Mouse (Mus musculus) hindbrain, embryonic 11.5 days (tissue): ENCODE measurements around the gene Fads1. TPM values are rescaled to one million over a fixed set of nuclear protein-coding genes. Genes with fewer than 3 reads are reported as not detected.

Source experiments
- ATAC-seq: fragments of 200-750 bp; cut with Nextera tagmentation; 2 replicates; pipeline ENCODE4 v1.8.0; 2017; ENCODE audit warnings: mild to moderate bottlenecking, moderate TSS enrichment, moderate library complexity; ENCODE audit not compliant: low FRiP score
- DNase-seq: peaks from one replicate; pipeline ENCODE4 v3.0.0-alpha.2; 2015; ENCODE audit warnings: low spot score
- H3K27ac ChIP-seq: fragments of 300-500 bp; sonication (generic); 2 replicates; pipeline ENCODE4 v1.5.1; 2014; ENCODE audit warnings: mild to moderate bottlenecking, low read depth, low read length
- H3K27me3 ChIP-seq: fragments of 300-500 bp; sonication (generic); 2 replicates; pipeline ENCODE4 v1.6.1; 2014; ENCODE audit warnings: mild to moderate bottlenecking, low read length, moderate library complexity, mixed read lengths; ENCODE audit not compliant: control insufficient read depth, insufficient read depth
- H3K36me3 ChIP-seq: fragments of 300-500 bp; sonication (generic); 2 replicates; pipeline ENCODE4 v1.6.1; 2014; ENCODE audit warnings: mild to moderate bottlenecking, low read length, moderate library complexity, mixed read lengths; ENCODE audit not compliant: control insufficient read depth, insufficient read depth
- H3K4me1 ChIP-seq: fragments of 300-500 bp; sonication (generic); replicated peaks from 2 replicates; pipeline ENCODE4 v1.6.1; 2014; ENCODE audit warnings: low read length, mixed read lengths; ENCODE audit not compliant: control insufficient read depth, insufficient read depth
- H3K4me2 ChIP-seq: fragments of 300-500 bp; sonication (generic); replicated peaks from 2 replicates; pipeline ENCODE4 v1.6.1; 2014; ENCODE audit warnings: mild to moderate bottlenecking, low read depth, low read length
- H3K4me3 ChIP-seq: fragments of 300-500 bp; sonication (generic); 2 replicates; pipeline ENCODE4 v1.5.1; 2014; ENCODE audit warnings: low read depth, low read length
- H3K9ac ChIP-seq: fragments of 300-500 bp; sonication (generic); 2 replicates; pipeline ENCODE4 v1.6.1; 2014; ENCODE audit warnings: low read depth, low read length
- H3K9me3 ChIP-seq: fragments of 300-500 bp; sonication (generic); 2 replicates; pipeline ENCODE4 v1.6.1; 2016; ENCODE audit warnings: low read length; ENCODE audit not compliant: control insufficient read depth
- WGBS: fragments of 180-500 bp; shearing (Covaris S2); extraction: QIAGEN DNeasy Blood & Tissue Kit; methylation state at CpG from one replicate; pipeline ENCODE4 v1.1.7; 2014; 5-methylcytosine and 5-hydroxymethylcytosine counted together
- polyA plus RNA-seq: library from polyadenylated mRNA; unstranded; fragments of >200 nt; fragmentation: Nextera tagmentation; extraction: Ambion mirVana; gene quantifications from 2 replicates; pipeline ENCODE4 v1.2.1, GENCODE M21; 2014

Fads1 gene
- polyA plus RNA-seq, 1 experiment from 2014 or later = 139 TPM

GRCm38 (mm10) chr19:10183299-10183983 lies 753 bp downstream of the Fads1 start:
- Histone ChIP-seq H3K4me2 (peak overlapping the region; percentile 86), H3K27me3 (no peaks in the 10 kb centered on the region), H3K27ac (peak overlapping the region; percentile 97), H3K36me3 (peaks cover 18% of the 10 kb centered on the region; the same call in 1 of the 2 replicates), H3K9ac (peak overlapping the region; percentile 97), H3K4me1 (0 out of 2 replicates have a peak, but pooled peaks cover 7% of the 10 kb centered on the region), H3K9me3 (no peaks in the 10 kb centered on the region), H3K4me3 (peak overlapping the region; percentile 94)
- DNase-seq = peak; percentile 76
- 1% methylated on average over 35 of the region's 35 CpGs for WGBS
- ATAC-seq = peak; percentile 74

GRCm38 (mm10) chr19:10184096-10184495 lies 1.4 kb downstream of the Fads1 start:
- peak overlapping the region; percentile 97 for H3K9ac ChIP-seq
- WGBS = 13% methylated on average over 12 of the region's 12 CpGs
- peak overlapping the region; percentile 86 for H3K4me2 ChIP-seq
- peak overlapping the region; percentile 97; the same call in 1 of the 2 replicates for H3K27ac ChIP-seq
- H3K9me3 ChIP-seq = no peaks in the 10 kb centered on the region
- H3K4me3 ChIP-seq = peak overlapping the region; percentile 94
- peaks cover 22% of the 10 kb centered on the region for H3K36me3 ChIP-seq
- DNase-seq = peak; percentile 51
- 0 out of 2 replicates have a peak, but pooled peaks have one; percentile 7 for ATAC-seq
- no peaks in the 10 kb centered on the region for H3K27me3 ChIP-seq
- H3K4me1 ChIP-seq = 0 out of 2 replicates have a peak, but pooled peaks cover 7% of the 10 kb centered on the region

GRCm38 (mm10) chr19:10185876-10186275 lies 3.2 kb downstream of the Fads1 start:
- 95% methylated on average over 3 of the region's 3 CpGs for WGBS
- no peak overlapping the region for H3K9ac ChIP-seq
- no peak overlapping the region for H3K4me2 ChIP-seq
- no peaks in the 10 kb centered on the region for H3K27me3 ChIP-seq
- DNase-seq = no peak
- 0 out of 2 replicates have a peak, but pooled peaks cover 7% of the 10 kb centered on the region for H3K4me1 ChIP-seq
- H3K36me3 ChIP-seq = peaks cover 27% of the 10 kb centered on the region
- H3K9me3 ChIP-seq = no peaks in the 10 kb centered on the region
- H3K27ac ChIP-seq = no peak overlapping the region
- no peak overlapping the region for H3K4me3 ChIP-seq
- no peak for ATAC-seq

GRCm38 (mm10) chr19:10186569-10186968 lies 3.9 kb downstream of the Fads1 start:
- Histone ChIP-seq H3K36me3 (peaks cover 27% of the 10 kb centered on the region), H3K27me3 (no peaks in the 10 kb centered on the region), H3K9me3 (no peaks in the 10 kb centered on the region), H3K4me1 (0 out of 2 replicates have a peak, but pooled peaks cover 7% of the 10 kb centered on the region), H3K4me2 (no peak overlapping the region), H3K27ac (no peak overlapping the region), H3K9ac (no peak overlapping the region), H3K4me3 (no peak overlapping the region)
- WGBS = 93% methylated on average over 8 of the region's 8 CpGs
- no peak for DNase-seq
- ATAC-seq = no peak

- DNase-seq (no peak), ATAC-seq (no peak)
- H3K4me2 ChIP-seq = no peak overlapping the region
- WGBS = 82% methylated on average over 10 of the region's 10 CpGs
- H3K9me3 ChIP-seq = no peaks in the 10 kb centered on the region
- no peak overlapping the region for H3K27ac ChIP-seq
- no peak overlapping the region for H3K9ac ChIP-seq
- no peak overlapping the region for H3K4me3 ChIP-seq
- peaks cover 36% of the 10 kb centered on the region for H3K36me3 ChIP-seq
- 0 out of 2 replicates have a peak, but pooled peaks cover 7% of the 10 kb centered on the region for H3K4me1 ChIP-seq
- H3K27me3 ChIP-seq = no peaks in the 10 kb centered on the region
Measured at GRCm38 (mm10) chr19:10188281-10188811, 5.7 kb downstream of the Fads1 start.

- 95% methylated on average over 6 of the region's 6 CpGs for WGBS
- ATAC-seq = no peak
- H3K36me3 ChIP-seq = peaks cover 37% of the 10 kb centered on the region
Measured at GRCm38 (mm10) chr19:10189022-10189421, 6.3 kb downstream of the Fads1 start.

GRCm38 (mm10) chr19:10189940-10190339 lies 7.3 kb downstream of the Fads1 start:
- no peak for ATAC-seq
- Histone ChIP-seq H3K4me1 (0 out of 2 replicates have a peak, but pooled peaks cover under 1% of the 10 kb centered on the region), H3K36me3 (peaks cover 43% of the 10 kb centered on the region), H3K9ac (no peak overlapping the region), H3K4me2 (no peak overlapping the region), H3K9me3 (no peaks in the 10 kb centered on the region), H3K4me3 (no peak overlapping the region), H3K27me3 (no peaks in the 10 kb centered on the region), H3K27ac (no peak overlapping the region)
- 89% methylated on average over 8 of the region's 8 CpGs for WGBS
- DNase-seq = no peak

More at GRCm38 (mm10) chr19:10189022-10189421, 6.3 kb downstream of the Fads1 start:
- Histone ChIP-seq H3K4me2 (no peak overlapping the region), H3K27me3 (no peaks in the 10 kb centered on the region), H3K4me3 (no peak overlapping the region), H3K9me3 (no peaks in the 10 kb centered on the region), H3K27ac (no peak overlapping the region), H3K4me1 (0 out of 2 replicates have a peak, but pooled peaks cover 7% of the 10 kb centered on the region), H3K9ac (no peak overlapping the region)
- no peak for DNase-seq

- no peaks in the 10 kb centered on the region for H3K4me1 ChIP-seq
- H3K9ac ChIP-seq = no peak overlapping the region
- H3K9me3 ChIP-seq = no peaks in the 10 kb centered on the region
- ATAC-seq = peak; percentile 15; the same call in 1 of the 2 replicates
- no peak overlapping the region for H3K27ac ChIP-seq
- WGBS = 53% methylated on average over 2 of the region's 2 CpGs
- H3K27me3 ChIP-seq = no peaks in the 10 kb centered on the region
- no peak overlapping the region for H3K4me3 ChIP-seq
- no peak overlapping the region for H3K4me2 ChIP-seq
- peak; percentile 82 for DNase-seq
- H3K36me3 ChIP-seq = peaks cover 43% of the 10 kb centered on the region
Measured at GRCm38 (mm10) chr19:10190796-10191195, 8.1 kb downstream of the Fads1 start.
